Mouse (Mus musculus) midbrain, embryonic 15.5 days (tissue): Measurements from ENCODE around the gene Pram1. TPM values are rescaled to one million over a fixed set of nuclear protein-coding genes. Genes with fewer than 3 reads are reported as not detected.
"Not testable (repeated sequence)": the region's sequence is repeated elsewhere in the genome, so short reads cannot be mapped to it uniquely, and the experiment has no call there.

Experiments
- ATAC-seq: fragments of 200-750 bp; cut with Nextera tagmentation; replicated peaks from 2 replicates; pipeline ENCODE4 v1.8.0; 2017; ENCODE audit warnings: moderate TSS enrichment
- H3K27ac ChIP-seq: fragments of 300-500 bp; sonication (generic); 2 replicates; pipeline ENCODE4 v1.5.1; 2015; ENCODE audit warnings: mild to moderate bottlenecking, inconsistent platforms
- H3K27me3 ChIP-seq: fragments of 300-500 bp; sonication (generic); replicated peaks from 2 replicates; pipeline ENCODE4 v1.6.1; 2015; ENCODE audit warnings: inconsistent platforms
- H3K36me3 ChIP-seq: fragments of 300-500 bp; sonication (generic); replicated peaks from 2 replicates; pipeline ENCODE4 v1.6.1; 2015; ENCODE audit warnings: inconsistent platforms
- H3K4me1 ChIP-seq: fragments of 300-500 bp; sonication (generic); 2 replicates; pipeline ENCODE4 v1.6.1; 2015; ENCODE audit warnings: inconsistent platforms
- H3K4me2 ChIP-seq: fragments of 300-500 bp; sonication (generic); 2 replicates; pipeline ENCODE4 v1.6.1; 2015; ENCODE audit warnings: inconsistent platforms, mild to moderate bottlenecking, moderate library complexity
- H3K4me3 ChIP-seq: fragments of 300-500 bp; sonication (generic); 2 replicates; pipeline ENCODE4 v1.5.1; 2015; ENCODE audit warnings: mild to moderate bottlenecking, inconsistent platforms
- H3K9ac ChIP-seq: fragments of 300-500 bp; sonication (generic); 2 replicates; pipeline ENCODE4 v1.6.1; 2015; ENCODE audit warnings: mild to moderate bottlenecking, inconsistent platforms
- H3K9me3 ChIP-seq: fragments of 300-500 bp; sonication (generic); 2 replicates; pipeline ENCODE4 v1.6.1; 2016; ENCODE audit warnings: inconsistent platforms
- WGBS: fragments of 180-500 bp; shearing (Covaris S2); methylation state at CpG from one replicate; pipeline ENCODE4 v1.1.7; 2015; ENCODE audit warnings: mixed read lengths; 5-methylcytosine and 5-hydroxymethylcytosine counted together
- polyA plus RNA-seq: library from polyadenylated mRNA; unstranded; fragments of >200 nt; fragmentation: Nextera tagmentation; extraction: Ambion mirVana; gene quantifications from 2 replicates; pipeline ENCODE4 v1.2.1, GENCODE M21; 2015

Pram1 gene
- polyA plus RNA-seq = 0.59 and 0.83 TPM in 2 replicates

DNA sequence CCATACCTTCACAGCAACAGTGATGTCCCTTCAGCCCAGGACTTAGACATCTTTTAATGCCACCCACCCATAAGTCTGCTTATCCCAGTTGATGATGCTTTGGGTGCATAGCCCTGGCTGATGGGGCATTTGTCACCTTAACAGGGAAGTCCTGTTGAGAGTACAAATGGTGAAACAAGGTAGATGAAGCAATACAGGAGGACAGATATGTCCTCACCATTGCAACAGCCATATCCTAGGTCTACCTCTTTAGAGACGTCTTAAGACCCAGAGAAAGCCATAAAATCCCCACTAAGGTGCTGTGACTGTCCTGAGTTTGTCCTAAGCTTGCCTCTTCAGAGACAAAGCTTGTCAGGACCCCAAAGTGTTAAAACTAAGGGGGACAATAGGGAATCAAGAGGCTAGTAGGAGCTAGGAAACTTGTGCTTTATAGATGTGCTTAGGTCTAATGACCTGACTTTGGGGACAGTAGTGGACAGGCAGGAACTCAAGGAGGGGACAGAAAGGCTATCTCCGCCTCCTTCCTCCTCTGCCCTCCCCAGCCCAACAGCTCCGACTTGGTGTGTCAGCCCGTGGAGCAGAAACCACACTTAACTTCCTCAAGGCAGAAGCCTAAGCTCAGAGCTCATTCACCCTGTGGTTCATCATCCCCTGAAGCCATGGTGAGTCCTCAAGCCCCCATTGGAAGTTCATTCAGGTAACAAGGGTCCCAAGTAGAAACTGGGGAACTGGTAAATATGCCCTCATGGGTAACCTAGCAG is at the start of gene Pram1:
TSS of gene Pram1 (plus strand) at position 541 of the 761 bp plus-strand sequence.
- Histone ChIP-seq H3K27me3 (no peaks in the 10 kb centered on the region), H3K36me3 (0 out of 2 replicates have a peak, but pooled peaks cover 10% of the 10 kb centered on the region), H3K4me2 (no peak within 1 kb of the TSS), H3K9ac (no peak within 1 kb of the TSS), H3K4me3 (no peak within 1 kb of the TSS), H3K27ac (no peak within 1 kb of the TSS), H3K4me1 (no peaks in the 10 kb centered on the region), H3K9me3 (no peaks in the 10 kb centered on the region)
- ATAC-seq = no peak
- WGBS = 89% methylated on average over 4 of the region's 4 CpGs

DNA sequence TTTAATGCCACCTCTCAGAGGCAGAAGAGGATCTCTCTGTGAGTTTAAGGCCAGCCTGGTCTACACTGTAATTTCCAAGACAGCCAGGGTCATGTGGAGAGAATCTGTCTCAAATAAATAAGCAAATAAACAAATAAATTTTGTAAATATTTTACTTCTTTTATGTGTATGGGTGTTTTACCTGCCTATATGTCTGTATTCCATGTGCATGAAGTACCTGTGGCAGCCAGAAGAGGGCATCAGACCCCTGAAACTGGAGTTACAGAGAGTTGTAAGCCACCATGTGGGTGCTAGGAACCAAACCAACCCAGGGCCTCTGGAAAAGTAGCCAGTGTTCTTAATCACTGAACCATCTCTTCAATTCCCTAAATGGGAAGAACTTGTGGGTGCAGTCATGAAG is 40.6 kb upstream of the Pram1 start:
- H3K27me3 ChIP-seq = no peaks in the 10 kb centered on the region
- no peaks in the 10 kb centered on the region for H3K36me3 ChIP-seq
- no peak for ATAC-seq
- H3K4me2 ChIP-seq = no peak overlapping the region
- no peak overlapping the region for H3K4me3 ChIP-seq
- no peak overlapping the region for H3K9ac ChIP-seq
- H3K27ac ChIP-seq = no peak overlapping the region
- no peaks in the 10 kb centered on the region for H3K9me3 ChIP-seq
- no peaks in the 10 kb centered on the region for H3K4me1 ChIP-seq

DNA sequence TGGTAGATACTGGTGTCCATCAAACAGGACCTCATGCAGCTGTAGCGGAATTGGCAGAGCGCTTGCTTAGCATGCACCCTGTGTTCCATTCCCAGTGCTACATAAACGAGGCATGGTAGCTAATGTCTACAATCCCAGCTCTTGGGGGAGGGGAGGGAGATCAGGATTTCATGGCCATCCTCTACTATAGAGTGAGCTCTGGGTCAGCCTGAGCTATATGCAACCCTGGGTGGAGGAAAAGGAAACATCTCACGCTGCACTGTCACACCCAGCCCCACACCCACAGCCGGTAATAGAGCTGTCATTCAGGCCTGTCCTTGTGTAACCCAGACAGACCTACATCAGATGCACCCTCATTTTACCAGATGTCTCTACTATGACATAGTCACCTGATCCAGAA is 39.4 kb upstream of the Pram1 start:
- Histone ChIP-seq H3K4me2 (no peak overlapping the region), H3K9ac (no peak overlapping the region), H3K36me3 (no peaks in the 10 kb centered on the region), H3K4me3 (no peak overlapping the region), H3K27ac (no peak overlapping the region), H3K27me3 (no peaks in the 10 kb centered on the region), H3K4me1 (no peaks in the 10 kb centered on the region), H3K9me3 (no peaks in the 10 kb centered on the region)
- ATAC-seq = no peak
- 92% methylated on average over 5 of the region's 5 CpGs for WGBS

DNA sequence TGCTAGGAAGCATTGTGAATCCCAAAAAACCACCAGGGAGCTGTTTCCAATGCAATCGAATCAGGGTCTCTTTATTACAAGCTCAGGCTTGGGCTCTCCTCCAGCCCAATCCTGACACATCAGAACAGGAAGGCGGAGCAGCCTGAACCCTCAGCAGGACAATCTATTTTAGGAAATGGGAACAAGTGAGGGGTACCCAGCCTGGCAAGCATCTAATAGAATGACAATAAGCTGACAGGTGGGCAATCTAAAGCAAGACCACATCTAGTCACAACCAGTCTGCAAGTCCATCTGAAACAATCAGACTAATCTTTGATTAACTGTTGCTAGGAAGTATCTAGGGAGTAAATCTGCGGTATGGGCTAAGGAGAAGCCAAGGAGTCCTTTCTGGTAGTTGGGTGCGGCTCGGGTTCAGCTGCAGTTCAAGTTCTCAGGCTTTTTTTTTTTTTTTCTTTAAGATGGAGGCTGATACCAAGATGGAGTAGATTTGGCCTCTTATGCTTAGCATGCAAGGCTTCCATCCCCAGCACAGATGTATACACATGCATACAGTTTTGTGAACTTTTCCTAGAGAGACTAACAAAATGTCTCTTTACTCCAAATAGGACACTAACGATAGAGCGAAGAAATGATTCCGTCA is 37.9 kb upstream of the Pram1 start:
- Histone ChIP-seq H3K4me3 (no peak overlapping the region), H3K9ac (no peak overlapping the region), H3K36me3 (no peaks in the 10 kb centered on the region), H3K27ac (no peak overlapping the region), H3K9me3 (no peaks in the 10 kb centered on the region), H3K27me3 (no peaks in the 10 kb centered on the region), H3K4me2 (no peak overlapping the region), H3K4me1 (no peaks in the 10 kb centered on the region)
- 90% methylated on average over 8 of the region's 8 CpGs for WGBS
- ATAC-seq = no peak

DNA sequence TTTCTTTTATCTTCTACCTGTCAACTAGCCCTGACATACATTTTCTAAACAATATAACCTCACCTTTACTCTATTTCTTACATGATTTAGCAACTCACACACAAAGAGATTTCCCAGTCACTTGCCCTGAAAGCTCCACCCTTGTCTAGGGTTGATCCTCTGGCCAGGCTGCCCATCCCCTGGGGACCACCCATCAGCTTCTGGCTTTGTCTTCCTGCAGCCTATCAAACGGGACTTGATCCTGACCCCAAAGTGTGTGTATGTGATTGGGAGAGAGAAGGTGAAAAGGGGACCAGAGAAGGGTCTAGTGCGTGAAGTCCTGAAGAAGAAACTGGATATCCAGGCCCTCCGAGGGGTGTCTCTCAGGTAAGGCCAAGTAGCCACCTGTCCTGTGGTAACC is 37.0 kb upstream of the Pram1 start:
- 84% methylated on average over 3 of the region's 3 CpGs for WGBS
- no peak overlapping the region for H3K4me2 ChIP-seq

DNA sequence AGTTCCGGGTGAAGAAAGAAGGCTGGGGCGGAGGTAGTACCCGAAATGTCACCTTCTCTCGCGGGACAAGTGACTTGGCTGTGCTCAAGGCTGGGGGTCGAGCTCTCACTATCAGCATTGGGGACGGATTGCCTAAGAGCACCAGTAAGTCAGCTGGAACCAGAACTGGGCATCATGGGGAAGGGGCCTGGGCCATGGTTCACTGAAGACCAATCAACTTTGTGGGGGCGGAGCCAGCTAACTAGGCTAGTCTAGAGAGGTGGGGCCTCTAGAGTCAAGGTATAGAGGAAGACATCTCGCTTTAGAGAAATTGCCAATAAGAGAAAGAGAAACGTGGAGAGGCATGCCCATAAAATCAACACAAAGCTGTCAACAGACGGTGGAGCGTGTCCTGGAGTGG is 35.9 kb upstream of the Pram1 start:
- H3K4me2 ChIP-seq = no peak overlapping the region
- H3K27me3 ChIP-seq = no peaks in the 10 kb centered on the region
- no peak overlapping the region for H3K4me3 ChIP-seq
- 86% methylated on average over 12 of the region's 12 CpGs for WGBS
- H3K9ac ChIP-seq = no peak overlapping the region
- H3K9me3 ChIP-seq = no peaks in the 10 kb centered on the region
- no peaks in the 10 kb centered on the region for H3K4me1 ChIP-seq
- H3K36me3 ChIP-seq = no peaks in the 10 kb centered on the region
- no peak overlapping the region for H3K27ac ChIP-seq
- ATAC-seq = no peak

More for the DNA sequence above, 37.0 kb upstream of the Pram1 start:
- H3K9me3 ChIP-seq = no peaks in the 10 kb centered on the region
- no peak for ATAC-seq
- no peaks in the 10 kb centered on the region for H3K27me3 ChIP-seq
- no peak overlapping the region for H3K4me3 ChIP-seq
- no peaks in the 10 kb centered on the region for H3K36me3 ChIP-seq
- H3K27ac ChIP-seq = no peak overlapping the region
- no peak overlapping the region for H3K9ac ChIP-seq
- H3K4me1 ChIP-seq = no peaks in the 10 kb centered on the region

DNA sequence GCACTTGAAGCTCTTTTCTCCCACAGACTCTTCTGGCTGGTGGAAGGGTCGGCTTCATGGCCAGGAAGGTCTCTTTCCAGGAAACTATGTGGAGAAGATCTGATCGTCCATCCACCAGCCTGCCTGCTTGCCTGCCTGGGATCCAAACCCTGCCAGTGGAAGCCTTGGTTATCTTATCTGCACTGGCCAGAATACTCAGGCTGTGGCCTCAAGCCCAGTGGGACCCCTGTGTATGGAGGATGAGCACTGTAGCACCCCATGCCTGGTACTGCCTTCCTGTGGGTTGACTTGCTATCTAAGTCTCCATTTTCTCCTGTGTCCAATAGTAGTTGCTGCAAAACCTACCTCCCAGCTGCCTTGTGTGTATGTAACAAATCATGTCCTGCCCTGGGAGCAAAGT is 30.6 kb upstream of the Pram1 start:
- no peak overlapping the region for H3K27ac ChIP-seq
- no peak overlapping the region for H3K4me3 ChIP-seq
- H3K36me3 ChIP-seq = no peaks in the 10 kb centered on the region
- H3K9me3 ChIP-seq = no peaks in the 10 kb centered on the region
- no peaks in the 10 kb centered on the region for H3K4me1 ChIP-seq
- H3K4me2 ChIP-seq = no peak overlapping the region
- ATAC-seq = no peak
- H3K27me3 ChIP-seq = no peaks in the 10 kb centered on the region
- H3K9ac ChIP-seq = no peak overlapping the region
- 91% methylated on average over 2 of the region's 2 CpGs for WGBS

DNA sequence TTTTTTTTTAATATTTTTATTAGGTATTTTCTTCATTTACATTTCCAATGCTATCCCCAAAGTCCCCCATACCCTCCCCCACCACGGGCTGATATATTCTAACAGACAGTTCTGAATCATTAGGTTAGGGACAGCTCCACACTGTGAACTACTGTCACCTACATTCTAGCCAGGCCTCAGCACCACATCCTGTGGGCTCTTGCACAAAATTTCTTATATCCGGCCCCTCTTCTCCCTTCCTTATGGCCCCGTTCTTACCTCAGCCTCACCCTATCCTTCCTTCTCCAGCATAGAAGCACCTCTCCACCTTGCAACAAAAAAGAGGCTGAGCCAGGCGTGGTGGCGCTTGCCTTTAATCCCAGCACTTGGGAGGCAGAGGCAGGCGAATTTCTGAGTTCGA is 27.3 kb upstream of the Pram1 start:
- ATAC-seq = no peak
- H3K4me1 ChIP-seq = no peaks in the 10 kb centered on the region
- H3K9ac ChIP-seq = no peak overlapping the region
- no peak overlapping the region for H3K4me2 ChIP-seq
- no peaks in the 10 kb centered on the region for H3K27me3 ChIP-seq
- WGBS = 83% methylated on average over 7 of the region's 7 CpGs
- H3K4me3 ChIP-seq = no peak overlapping the region
- no peaks in the 10 kb centered on the region for H3K9me3 ChIP-seq
- no peaks in the 10 kb centered on the region for H3K36me3 ChIP-seq
- H3K27ac ChIP-seq = no peak overlapping the region

DNA sequence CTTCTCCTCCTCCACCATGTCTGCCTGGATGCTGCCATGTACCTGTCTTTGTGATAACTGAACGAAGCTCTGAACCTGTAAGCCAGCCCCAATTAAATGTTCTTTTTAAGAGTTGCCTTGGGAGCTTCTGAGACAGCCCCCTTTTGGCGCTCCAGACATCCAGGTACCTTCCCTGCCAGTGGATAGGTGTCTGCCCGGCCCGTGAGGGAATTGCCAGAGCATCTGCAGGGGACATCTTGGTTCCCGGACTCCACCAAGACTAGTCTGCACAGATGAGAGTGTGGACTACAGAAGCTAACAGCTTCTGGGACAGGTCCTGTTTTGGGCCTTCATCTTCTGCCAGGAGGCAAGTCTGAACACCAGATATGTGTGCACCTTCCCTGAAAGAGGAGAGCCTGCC is 24.1 kb upstream of the Pram1 start:
- H3K36me3 ChIP-seq, H3K27me3 ChIP-seq, H3K27ac ChIP-seq, H3K4me2 ChIP-seq, H3K9me3 ChIP-seq, H3K4me3 ChIP-seq, H3K4me1 ChIP-seq, ATAC-seq, H3K9ac ChIP-seq: not testable (repeated sequence)
- 86% methylated on average over 5 of the region's 5 CpGs for WGBS

DNA sequence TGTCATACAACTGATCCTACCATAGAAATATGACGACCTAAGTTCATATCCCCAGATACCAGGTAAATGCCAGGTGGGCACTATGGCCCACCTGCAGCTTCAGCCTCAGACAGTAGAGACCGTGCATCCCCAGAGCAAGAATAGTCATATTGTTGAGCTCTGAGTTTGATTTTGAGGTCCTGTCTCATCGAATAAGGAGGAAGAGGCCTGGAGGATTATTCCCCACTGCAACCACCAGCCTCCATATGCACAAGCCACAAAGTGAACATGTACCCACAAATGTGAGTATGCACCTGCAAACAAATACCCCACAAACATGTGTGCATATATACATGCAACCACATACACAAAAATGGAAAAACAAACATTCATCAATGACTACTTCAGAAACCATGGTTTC is 10.6 kb upstream of the Pram1 start:
- Histone ChIP-seq H3K4me2 (no peak overlapping the region), H3K4me3 (no peak overlapping the region), H3K36me3 (no peaks in the 10 kb centered on the region), H3K27me3 (no peaks in the 10 kb centered on the region), H3K27ac (no peak overlapping the region), H3K9me3 (no peaks in the 10 kb centered on the region), H3K4me1 (peaks cover 30% of the 10 kb centered on the region), H3K9ac (no peak overlapping the region)
- 91% methylated on average over 3 of the region's 3 CpGs for WGBS
- ATAC-seq = no peak

DNA sequence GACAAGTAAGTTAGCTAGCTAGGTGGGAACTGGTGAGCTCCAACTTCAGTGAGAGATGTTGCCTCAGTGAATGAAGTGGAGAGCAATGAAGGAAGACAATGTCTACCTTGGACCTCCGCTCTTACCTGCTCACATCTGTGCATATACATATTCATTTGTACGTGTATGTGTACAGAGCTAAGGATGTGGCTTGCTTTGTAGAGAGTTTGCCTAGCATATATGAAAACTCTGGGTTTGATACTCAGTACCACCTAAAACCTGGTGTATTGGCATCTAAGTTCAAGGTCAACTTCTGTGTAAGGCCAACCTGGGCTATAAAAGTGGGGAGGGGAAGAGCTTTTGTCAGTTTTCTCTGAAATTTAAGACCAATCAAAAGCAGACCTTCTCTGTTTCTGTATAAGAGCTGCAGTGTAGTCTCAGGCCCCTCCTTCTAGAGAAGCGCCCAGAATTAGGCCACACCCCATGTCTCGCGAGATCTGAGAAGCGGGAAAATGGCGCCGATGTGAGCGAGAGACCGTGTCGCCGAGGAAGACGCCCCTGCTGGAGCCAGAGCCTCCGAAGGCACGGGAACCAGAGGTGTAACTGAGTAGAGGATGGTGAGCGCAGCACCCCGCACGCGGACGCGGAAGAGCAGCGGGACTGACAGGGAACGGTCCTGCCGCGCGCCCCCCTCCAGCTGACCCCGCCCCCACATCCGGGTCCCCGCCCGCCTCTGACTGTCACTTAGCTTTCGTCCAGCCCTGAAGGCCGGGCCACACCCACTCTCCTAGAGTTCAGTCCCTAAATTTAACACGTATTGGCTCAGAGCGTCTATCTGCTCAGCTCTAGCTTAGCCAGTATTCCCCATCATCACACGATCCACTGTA is 9.0 kb upstream of the Pram1 start, which contains the start of gene Zfp414:
TSS of gene Zfp414 (plus strand) at position 470 of the 866 bp plus-strand sequence.
- Histone ChIP-seq H3K4me3 (peak within 1 kb of the TSS; percentile 64), H3K4me1 (peaks cover 30% of the 10 kb centered on the region), H3K4me2 (peak within 1 kb of the TSS; percentile 56), H3K9me3 (no peaks in the 10 kb centered on the region), H3K27ac (peak within 1 kb of the TSS; percentile 97), H3K27me3 (no peaks in the 10 kb centered on the region), H3K9ac (peak within 1 kb of the TSS; percentile 75), H3K36me3 (no peaks in the 10 kb centered on the region)
- 3% methylated on average over 35 of the region's 35 CpGs for WGBS
- ATAC-seq = peak; percentile 96

DNA sequence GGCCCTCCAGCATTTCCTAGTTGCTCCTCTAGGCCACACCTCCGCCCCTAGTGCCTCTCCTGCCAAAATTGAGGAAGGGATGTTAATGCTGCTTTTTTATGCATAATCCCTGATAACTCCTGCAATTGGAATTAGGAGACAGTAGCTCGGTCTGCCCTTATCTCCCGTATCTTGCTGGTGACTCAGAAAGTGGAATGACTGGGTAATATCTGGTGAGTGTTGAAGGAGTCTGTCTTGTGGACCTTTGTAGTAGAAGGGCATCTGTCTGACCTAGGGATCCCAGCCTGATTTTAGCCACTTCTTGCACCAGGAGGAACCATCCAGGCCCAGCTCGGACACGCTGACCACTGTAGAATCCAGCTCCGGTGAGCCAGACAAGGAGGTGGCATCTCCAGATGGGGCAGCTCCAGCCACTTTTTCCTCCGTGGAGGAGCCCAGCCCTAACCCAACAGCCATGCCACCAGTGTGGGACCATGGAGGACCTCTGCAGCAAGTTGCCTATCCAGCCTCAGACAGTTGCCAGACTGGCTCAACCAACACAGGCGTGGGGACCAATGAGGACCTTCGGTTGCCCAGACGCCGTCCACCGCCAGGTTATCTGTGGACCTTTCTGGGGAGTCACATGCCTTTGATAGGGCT is 8.2 kb upstream of the Pram1 start:
- Histone ChIP-seq H3K4me1 (peaks cover 30% of the 10 kb centered on the region), H3K36me3 (no peaks in the 10 kb centered on the region), H3K27me3 (no peaks in the 10 kb centered on the region), H3K9ac (peak overlapping the region; percentile 75), H3K9me3 (no peaks in the 10 kb centered on the region), H3K27ac (peak overlapping the region; percentile 97), H3K4me2 (peak overlapping the region; percentile 56), H3K4me3 (peak overlapping the region; percentile 64)
- ATAC-seq = peak; percentile 29
- WGBS = 72% methylated on average over 12 of the region's 12 CpGs
